Mouse (Mus musculus): ENCODE data around the gene Scgb1a1. TPM values are rescaled to one million over a fixed set of nuclear protein-coding genes. Genes with fewer than 3 reads are reported as not detected.

The Scgb1a1 gene
- polyA plus RNA-seq (2012; rRNA removed): 1.1 TPM in 1 of 2 replicates, not detected in the other

GRCm38 (mm10) chr19:9087821-9088220 is at the start of gene Scgb1a1:
Gene Scgb1a1 (minus strand): TSS chr19:9087958.

GRCm38 (mm10) chr19:9135512-9136331 is 48.0 kb upstream of the Scgb1a1 start, which contains the start of gene Asrgl1:
Gene Asrgl1 (minus strand): TSS chr19:9135636.

Other genes with a start within 250 kb of the Scgb1a1 start
- gene Gng3, start 248.8 kb downstream of the Scgb1a1 start, polyA plus RNA-seq (2012; rRNA removed): 313 and 316 TPM in 2 replicates
- gene Lrrn4cl, start 237.2 kb downstream of the Scgb1a1 start, polyA plus RNA-seq (2012; rRNA removed): 1.2 and 1.4 TPM in 2 replicates
- 128 and 129 TPM in 2 replicates for gene Ubxn1, start 216.5 kb downstream of the Scgb1a1 start, polyA plus RNA-seq (2012; rRNA removed)
- gene Uqcc3, start 207.0 kb downstream of the Scgb1a1 start, polyA plus RNA-seq (2012; rRNA removed): 54.5 and 56.5 TPM in 2 replicates
- gene Lbhd1, start 204.2 kb downstream of the Scgb1a1 start, polyA plus RNA-seq (2012; rRNA removed): 4.0 and 5.1 TPM in 2 replicates
- gene Gm49403, start 204.0 kb downstream of the Scgb1a1 start, polyA plus RNA-seq (2012; rRNA removed): not detected in 2 replicates
- 44.6 and 52.3 TPM in 2 replicates for gene 1810009A15Rik, start 199.1 kb downstream of the Scgb1a1 start, polyA plus RNA-seq (2012; rRNA removed)
- gene Gm49416, start 199.0 kb downstream of the Scgb1a1 start, polyA plus RNA-seq (2012; rRNA removed): 0.23 and 0.32 TPM in 2 replicates
- gene Ints5, start 195.0 kb downstream of the Scgb1a1 start, polyA plus RNA-seq (2012; rRNA removed): 20.6 and 22.9 TPM in 2 replicates
- 125 and 128 TPM in 2 replicates for gene Ganab, start 189.9 kb downstream of the Scgb1a1 start, polyA plus RNA-seq (2012; rRNA removed)
- gene B3gat3, start 167.6 kb downstream of the Scgb1a1 start, polyA plus RNA-seq (2012; rRNA removed): 131 and 145 TPM in 2 replicates
- 2.1 and 2.3 TPM in 2 replicates for gene Rom1, start 158.6 kb downstream of the Scgb1a1 start, polyA plus RNA-seq (2012; rRNA removed)
- gene Eml3, start 158.4 kb downstream of the Scgb1a1 start, polyA plus RNA-seq (2012; rRNA removed): 11.1 and 13.1 TPM in 2 replicates
- 36.2 and 38.4 TPM in 2 replicates for gene Mta2, start 146.1 kb downstream of the Scgb1a1 start, polyA plus RNA-seq (2012; rRNA removed)
- gene Tut1, start 134.1 kb downstream of the Scgb1a1 start, polyA plus RNA-seq (2012; rRNA removed): 22.9 TPM in 2 replicates
- gene Eef1g, start 120.9 kb downstream of the Scgb1a1 start, polyA plus RNA-seq (2012; rRNA removed): 385 and 395 TPM in 2 replicates
- gene Ahnak, start 98.7 kb downstream of the Scgb1a1 start, polyA plus RNA-seq (2012; rRNA removed): 4.7 TPM in 2 replicates
- gene Asrgl1, start 47.7 kb upstream of the Scgb1a1 start, polyA plus RNA-seq (2012; rRNA removed): 15.8 and 16.8 TPM in 2 replicates